Comparison of ENCODE assay signal across 8 mouse cellular contexts in the genomic region with DNA sequence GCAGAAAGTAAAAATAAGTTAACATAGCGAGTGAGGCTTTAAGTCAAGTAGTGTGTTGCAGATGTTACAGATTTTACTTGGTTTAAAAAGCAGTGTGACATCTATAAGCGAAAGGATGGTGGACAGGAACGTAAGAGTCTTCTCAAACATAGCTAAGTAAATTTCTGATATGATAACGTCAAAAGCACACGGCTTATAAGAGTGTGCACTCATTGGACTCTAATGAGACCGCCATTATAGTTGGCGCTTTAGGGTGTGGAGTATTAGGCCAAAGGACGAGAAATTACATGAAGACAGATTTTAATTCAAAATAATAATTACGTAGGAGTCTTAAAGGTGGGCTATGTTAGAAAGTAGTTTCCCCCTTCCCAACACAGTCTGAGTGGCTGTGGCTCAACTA. TPM values are rescaled to one million over a fixed set of nuclear protein-coding genes. Genes with fewer than 3 reads are reported as not detected.
DNase-seq lines count a peak whose midpoint lies in the region; ATAC-seq and TF ChIP-seq lines count a peak whose summit lies in the region.

No protein-coding gene starts in this region.

- DNase-seq in heart, embryonic 10.5 days (ENCODE audit: low spot score): no peak
- no peak for DNase-seq in heart, adult 9 months (ENCODE audit: low spot score in 2 of 2)
- peak; percentile 9 for DNase-seq in CH12.LX (ENCODE audit: extremely low read depth)
- no peak for DNase-seq in forebrain, embryonic 14.5 days (ENCODE audit: low spot score)
- no peak for DNase-seq in liver, embryonic 13.5 days
- no peak for DNase-seq in thymus, adult 2 months
- no peak for DNase-seq in embryo, embryonic 10 days (ENCODE audit: low spot score)
- DNase-seq in adrenal gland, adult (ENCODE audit: inconsistent age in 2 of 2, low spot score in 1 of 2): no peak

- TF ChIP-seq POLR2A in CH12.LX (IDR thresholded peaks at IDR 0.05; ENCODE audit: low read depth, low read length): no peak
- no peak for TF ChIP-seq POLR2A in thymus, adult 2 months (IDR thresholded peaks at IDR 0.05; ENCODE audit: control insufficient read depth, extremely low read depth, insufficient read depth, low read length, poor library complexity)

- no peak for TF ChIP-seq EP300 in CH12.LX (IDR thresholded peaks at IDR 0.05; ENCODE audit: low read length)

- peak overlapping the region; percentile 91 for H3K27ac ChIP-seq in heart, embryonic 10.5 days
- H3K27ac ChIP-seq in CH12.LX (ENCODE audit: insufficient read depth, low read depth): no peak overlapping the region
- no peak overlapping the region for H3K27ac ChIP-seq in forebrain, embryonic 14.5 days (ENCODE audit: low read depth, low read length)
- H3K27ac ChIP-seq in liver, embryonic 13.5 days: no peak overlapping the region
- H3K27ac ChIP-seq in thymus, adult 2 months (ENCODE audit: control insufficient read depth, insufficient read depth, low read length): no peak overlapping the region

- H3K36me3 ChIP-seq in heart, embryonic 10.5 days: no peaks in the 10 kb centered on the region
- H3K36me3 ChIP-seq in CH12.LX (replicated peaks in 1 of 2; ENCODE audit: control insufficient read depth in 1 of 2, insufficient read depth in 1 of 2, low read length in 1 of 2): peaks cover 0 to 12% of the 10 kb centered on the region in 2 experiments
- H3K36me3 ChIP-seq in forebrain, embryonic 14.5 days (ENCODE audit: control insufficient read depth, insufficient read depth, low read length): no peaks in the 10 kb centered on the region
- H3K36me3 ChIP-seq in liver, embryonic 13.5 days: no peaks in the 10 kb centered on the region
- H3K36me3 ChIP-seq in thymus, adult 2 months (ENCODE audit: control insufficient read depth, insufficient read depth, low read length): no peaks in the 10 kb centered on the region

- 50% methylated on average over 9 of the region's 9 CpGs for WGBS in heart, embryonic 10.5 days
- 50% methylated on average over 9 of the region's 9 CpGs for WGBS in forebrain, embryonic 14.5 days
- WGBS in liver, embryonic 13.5 days (ENCODE audit: insufficient replicate concordance): 40% methylated on average over 9 of the region's 9 CpGs
- WGBS in thymus, adult 2 months: 45% methylated on average over 9 of the region's 9 CpGs

- dilution Hi-C loops in CH12.LX (cut with MboI; ENCODE audit: extremely low pct_ligation_motif_present, extremely low pct_unique_long_range_greater_than_20kb, low sequenced_read_pairs): no loop called here

- H3K9ac ChIP-seq in CH12.LX (ENCODE audit: insufficient read depth, low read depth): peak overlapping the region; percentile 64
- H3K9ac ChIP-seq in forebrain, embryonic 14.5 days (ENCODE audit: low read length): peak overlapping the region; percentile 94
- peak overlapping the region; percentile 91 for H3K9ac ChIP-seq in liver, embryonic 13.5 days

- H3K4me1 ChIP-seq in heart, embryonic 10.5 days: peaks cover 10% of the 10 kb centered on the region
- H3K4me1 ChIP-seq in CH12.LX (ENCODE audit: control insufficient read depth in 1 of 2, insufficient read depth in 2 of 2): peaks cover 3 to 20% of the 10 kb centered on the region in 2 experiments; a peak in 3 of 4 replicates
- H3K4me1 ChIP-seq in forebrain, embryonic 14.5 days (ENCODE audit: control insufficient read depth, insufficient read depth, low read length): peaks cover 8% of the 10 kb centered on the region
- H3K4me1 ChIP-seq in liver, embryonic 13.5 days (replicated peaks): peaks cover 33% of the 10 kb centered on the region
- no peaks in the 10 kb centered on the region; the same call in 1 of the 2 replicates for H3K4me1 ChIP-seq in thymus, adult 2 months (replicated peaks; ENCODE audit: control insufficient read depth, insufficient read depth, low read length)

- in situ Hi-C loops in CH12.LX (cut with MboI; ENCODE audit: low pct_ligation_motif_present, low pct_unique_long_range_greater_than_20kb, low sequenced_read_pairs): no loop called here

- no peaks in the 10 kb centered on the region for H3K9me3 ChIP-seq in heart, embryonic 10.5 days
- H3K9me3 ChIP-seq in CH12.LX (replicated peaks; ENCODE audit: low read length): no peaks in the 10 kb centered on the region
- H3K9me3 ChIP-seq in forebrain, embryonic 14.5 days (replicated peaks; ENCODE audit: control insufficient read depth, low read length): no peaks in the 10 kb centered on the region
- H3K9me3 ChIP-seq in liver, embryonic 13.5 days (replicated peaks): no peaks in the 10 kb centered on the region

- H3K27me3 ChIP-seq in heart, embryonic 10.5 days (ENCODE audit: insufficient read depth, poor library complexity, severe bottlenecking): peaks cover 6% of the 10 kb centered on the region; the same call in 1 of the 2 replicates
- H3K27me3 ChIP-seq in CH12.LX (replicated peaks): peaks cover 2% of the 10 kb centered on the region
- H3K27me3 ChIP-seq in forebrain, embryonic 14.5 days (replicated peaks; ENCODE audit: control insufficient read depth, insufficient read depth, low read length): 0 out of 2 replicates have a peak, but pooled peaks cover 4% of the 10 kb centered on the region
- H3K27me3 ChIP-seq in liver, embryonic 13.5 days: 0 out of 2 replicates have a peak, but pooled peaks cover 7% of the 10 kb centered on the region
- H3K27me3 ChIP-seq in thymus, adult 2 months (ENCODE audit: control insufficient read depth, insufficient read depth, low read length): no peaks in the 10 kb centered on the region

- H3K4me3 ChIP-seq in heart, embryonic 10.5 days: peak overlapping the region; percentile 100
- H3K4me3 ChIP-seq in CH12.LX (replicated peaks in 1 of 3; ENCODE audit: low read depth in 2 of 3, low read length in 2 of 3, poor library complexity in 1 of 3): peak overlapping the region; percentile 86 to 100 (median 97)
- peak overlapping the region; percentile 97 for H3K4me3 ChIP-seq in forebrain, embryonic 14.5 days (ENCODE audit: low read depth, low read length)
- H3K4me3 ChIP-seq in liver, embryonic 13.5 days (replicated peaks): peak overlapping the region; percentile 91
- no peak overlapping the region for H3K4me3 ChIP-seq in thymus, adult 2 months (ENCODE audit: control insufficient read depth, insufficient read depth, low read length)

- peak overlapping the region; percentile 97 for H3K4me2 ChIP-seq in CH12.LX (ENCODE audit: insufficient read depth, low read depth, poor library complexity, severe bottlenecking)
- H3K4me2 ChIP-seq in forebrain, embryonic 14.5 days (ENCODE audit: low read length): peak overlapping the region; percentile 83
- peak overlapping the region; percentile 91 for H3K4me2 ChIP-seq in liver, embryonic 13.5 days

- no peak for TF ChIP-seq RAD21 in CH12.LX (IDR thresholded peaks at IDR 0.05; ENCODE audit: low read depth, low read length)

- H3K79me2 ChIP-seq in CH12.LX (replicated peaks; ENCODE audit: control insufficient read depth, extremely low read depth, insufficient read depth, poor library complexity, severe bottlenecking): 0 out of 2 replicates have a peak, but pooled peaks cover 2% of the 10 kb centered on the region

- TF ChIP-seq CTCF in CH12.LX (conservative IDR thresholded peaks at IDR 0.05 in 1 of 2, IDR thresholded peaks at IDR 0.05 in 1 of 2; ENCODE audit: low read depth in 2 of 2, low read length in 2 of 2): no peak
- no peak for TF ChIP-seq CTCF in thymus, adult 2 months (IDR thresholded peaks at IDR 0.05; ENCODE audit: borderline replicate concordance, control insufficient read depth, extremely low read depth, insufficient read depth, low read length, poor library complexity)

- ATAC-seq in forebrain, embryonic 14.5 days: peak; percentile 18; the same call in 1 of the 2 replicates
- no peak for ATAC-seq in liver, embryonic 13.5 days (ENCODE audit: low read depth)

TF ChIP-seq in CH12.LX, 34 proteins besides CTCF, POLR2A, EP300 and RAD21 (continues in another document):
- TF ChIP-seq MEF2A (IDR thresholded peaks at IDR 0.05; ENCODE audit: borderline replicate concordance, low read depth, low read length): no peak
- no peak for TF ChIP-seq UBTF (IDR thresholded peaks at IDR 0.05; ENCODE audit: low read depth, low read length)
- TF ChIP-seq ZKSCAN1 (IDR thresholded peaks at IDR 0.05; ENCODE audit: borderline replicate concordance, low read depth, low read length): no peak
- TF ChIP-seq ELF1 (IDR thresholded peaks at IDR 0.05; ENCODE audit: low read depth, low read length): no peak
- no peak for TF ChIP-seq MAZ (IDR thresholded peaks at IDR 0.05; ENCODE audit: low read depth, low read length)
- TF ChIP-seq CHD1 (IDR thresholded peaks at IDR 0.05; ENCODE audit: low read depth, low read length): no peak
- TF ChIP-seq USF2 (conservative IDR thresholded peaks at IDR 0.05; ENCODE audit: low read depth, low read length): no peak
- TF ChIP-seq POLR2AphosphoS2 (IDR thresholded peaks at IDR 0.05; ENCODE audit: low read depth, low read length): no peak
- TF ChIP-seq CHD2 (IDR thresholded peaks at IDR 0.05; ENCODE audit: low read length): no peak
- TF ChIP-seq JUN (IDR thresholded peaks at IDR 0.05; ENCODE audit: insufficient read depth, low read depth, low read length): no peak

RNA-seq across cellular contexts. Expression of a gene that starts 0.4 kb away (rescaled TPM):
- 31.7 and 37.8 TPM in 2 replicates for polyA plus RNA-seq in heart, embryonic 10.5 days (2016; fragmentation: Nextera tagmentation; extraction: Ambion mirVana)
- 27.9 and 28.9 TPM in 2 replicates for total RNA-seq in CH12.LX (2012; rRNA removed)
- total RNA-seq in CH12.LX (2014; rRNA removed): 30.8 and 32.8 TPM in 2 replicates
- 31.3 and 31.9 TPM in 2 replicates for polyA plus RNA-seq in CH12.LX (2012; ENCODE audit: insufficient read length, low read depth)
- 38.8 and 39.3 TPM in 2 replicates for polyA plus RNA-seq in forebrain, embryonic 14.5 days (2014; fragmentation: Nextera tagmentation; extraction: Ambion mirVana)
- polyA plus RNA-seq in liver, embryonic 13.5 days (2015; fragmentation: Nextera tagmentation; extraction: Ambion mirVana): 31.0 and 31.7 TPM in 2 replicates
- polyA plus RNA-seq in thymus, adult 2 months (2012; rRNA removed): 17.3 and 19.5 TPM in 2 replicates

RNA-seq across cellular contexts. Expression of a gene that starts 1.1 kb away (rescaled TPM):
- polyA plus RNA-seq in heart, embryonic 10.5 days (2016; fragmentation: Nextera tagmentation; extraction: Ambion mirVana): 57.3 and 133 TPM in 2 replicates
- total RNA-seq in CH12.LX (2012; rRNA removed): not detected in 2 replicates
- not detected in 2 replicates for total RNA-seq in CH12.LX (2014; rRNA removed)
- polyA plus RNA-seq in CH12.LX (2012; ENCODE audit: insufficient read length, low read depth): not detected in 2 replicates
- 1.1 and 2.0 TPM in 2 replicates for polyA plus RNA-seq in forebrain, embryonic 14.5 days (2014; fragmentation: Nextera tagmentation; extraction: Ambion mirVana)
- polyA plus RNA-seq in liver, embryonic 13.5 days (2015; fragmentation: Nextera tagmentation; extraction: Ambion mirVana): 2.4 and 2.5 TPM in 2 replicates
- polyA plus RNA-seq in thymus, adult 2 months (2012; rRNA removed): 1.2 and 2.1 TPM in 2 replicates

RNA-seq across cellular contexts. Expression of a gene that starts 20.2 kb away (rescaled TPM):
- not detected in 2 replicates for polyA plus RNA-seq in heart, embryonic 10.5 days (2016; fragmentation: Nextera tagmentation; extraction: Ambion mirVana)
- total RNA-seq in CH12.LX (2012; rRNA removed): 0.04 TPM in 1 of 2 replicates, not detected in the other
- total RNA-seq in CH12.LX (2014; rRNA removed): not detected in 2 replicates
- polyA plus RNA-seq in CH12.LX (2012; ENCODE audit: insufficient read length, low read depth): not detected in 2 replicates
- polyA plus RNA-seq in forebrain, embryonic 14.5 days (2014; fragmentation: Nextera tagmentation; extraction: Ambion mirVana): not detected in 2 replicates
- polyA plus RNA-seq in liver, embryonic 13.5 days (2015; fragmentation: Nextera tagmentation; extraction: Ambion mirVana): not detected in 2 replicates
- 0.01 TPM in 2 replicates for polyA plus RNA-seq in thymus, adult 2 months (2012; rRNA removed)

Comparison
In these comparisons a context has a peak if more than half of its experiments do, and no peak if none do; other contexts are left out.
1. RNA of a gene that starts 1.1 kb away (polyA plus RNA-seq): 57.3 to 133 TPM in heart, embryonic 10.5 days; 2.4 to 2.5 TPM in liver, embryonic 13.5 days, 1.2 to 2.1 TPM in thymus, adult 2 months, 1.1 to 2.0 TPM in forebrain, embryonic 14.5 days and not detected in CH12.LX; every median in the first group is over 10 times any median in the second.
2. Peak in every context shown above with its lines, with median percentiles within 50 percentile points of each other: H3K4me2 ChIP-seq and H3K9ac ChIP-seq.